Mouse (Mus musculus) urinary bladder, postnatal 36 days (tissue): ENCODE results near the gene Tbc1d17.
"Not testable (repeated sequence)": the region's sequence is repeated elsewhere in the genome, so short reads cannot be mapped to it uniquely, and the experiment has no call there.

Source experiments
- DNase-seq, 2 experiments: peaks; one replicate each; pipeline ENCODE4 v3.0.0; 2022; ENCODE audit warnings: low spot score in 2 of 2, mixed read lengths in 1 of 2

Gene Tbc1d17

DNA sequence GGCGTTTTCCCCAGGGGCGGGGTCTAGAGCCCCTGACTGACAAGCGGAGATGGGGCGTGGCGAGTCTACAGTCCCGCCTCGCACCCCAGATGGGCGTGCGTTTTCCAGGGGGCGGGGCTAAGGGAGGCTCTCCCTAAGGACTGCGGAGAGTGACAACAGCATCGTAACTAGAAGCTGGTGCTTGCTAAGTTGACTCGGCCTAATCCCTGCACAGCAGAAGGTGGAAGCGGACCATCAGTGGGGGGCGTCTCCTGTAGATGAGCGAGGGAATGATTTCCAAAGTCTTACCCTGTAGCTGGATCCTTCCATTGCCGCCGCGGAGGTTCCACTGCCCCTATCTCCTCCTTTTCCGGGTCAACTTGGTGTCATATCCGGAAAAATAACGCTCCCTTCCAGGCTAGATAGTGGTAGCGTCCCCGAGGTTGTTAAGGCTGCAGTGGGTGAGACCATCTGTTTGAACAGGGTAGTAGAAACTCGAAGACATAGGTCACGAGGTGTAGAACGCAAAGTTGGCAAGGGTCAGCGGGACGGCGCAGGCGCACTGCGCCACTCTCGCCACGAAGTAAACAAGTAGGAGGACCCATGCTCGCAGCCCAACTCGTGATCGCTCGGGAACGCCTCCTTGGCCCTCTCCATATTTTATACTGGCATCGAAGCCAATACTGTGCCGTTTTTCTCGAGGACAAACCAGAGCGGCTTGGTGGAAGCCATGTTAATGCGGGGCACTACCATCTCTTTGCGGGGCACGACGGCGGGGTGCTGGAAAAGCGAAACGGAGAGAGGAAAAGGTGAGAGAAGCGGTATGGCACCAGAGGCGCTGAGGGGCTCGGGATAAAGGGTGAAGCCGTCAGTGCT, at the start of gene Tbc1d17, which contains the start of gene Akt1s1:
Gene Tbc1d17, minus strand, starts transcription at position 519 of the 855 bp plus-strand sequence.
Gene Akt1s1, plus strand, starts transcription at position 431 of the 855 bp plus-strand sequence.
- peak; percentile 97 to 99 for DNase-seq

DNA sequence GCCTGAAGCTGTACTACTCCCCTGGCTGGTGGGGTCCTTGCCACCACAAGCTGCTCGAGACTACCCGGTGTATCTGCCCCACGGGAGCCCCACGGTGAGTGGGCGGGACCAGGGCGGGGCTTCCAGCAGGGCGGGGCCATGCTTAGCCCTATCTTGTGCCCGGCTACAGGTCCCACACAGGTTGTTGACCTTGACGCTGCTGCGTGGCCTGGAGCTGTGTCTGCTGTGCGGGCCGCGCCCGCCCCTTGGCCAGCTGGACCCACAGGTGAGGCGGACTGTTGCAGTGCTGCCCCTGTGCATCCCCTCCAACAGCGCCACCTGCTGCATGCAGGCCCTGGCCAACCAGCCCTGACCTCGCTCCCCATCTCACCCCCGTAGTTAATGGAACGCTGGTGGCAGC, 49.7 kb upstream of the Tbc1d17 start:
- DNase-seq: peak in 1 of 2 experiments; percentile 30

DNA sequence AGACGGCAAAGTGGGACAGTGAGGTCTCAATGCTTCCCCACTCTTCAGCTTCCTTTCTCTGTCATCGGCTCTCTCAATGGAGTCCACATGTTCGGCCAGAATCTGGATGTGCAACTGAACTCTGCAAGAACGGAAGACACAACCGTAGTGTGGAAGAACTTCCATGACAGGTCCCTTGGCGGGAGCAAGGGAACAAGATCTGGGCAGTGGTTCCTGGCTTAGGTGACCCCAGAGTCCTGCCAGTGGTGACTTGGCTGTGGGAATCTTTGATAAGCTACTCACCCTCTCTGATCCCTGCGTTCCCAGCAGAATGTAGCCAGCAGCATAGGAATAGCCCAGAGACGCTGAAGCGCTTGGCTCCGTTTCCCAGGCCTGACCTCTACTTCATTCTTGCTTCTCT, 47.6 kb upstream of the Tbc1d17 start:
- DNase-seq: no peak

DNA sequence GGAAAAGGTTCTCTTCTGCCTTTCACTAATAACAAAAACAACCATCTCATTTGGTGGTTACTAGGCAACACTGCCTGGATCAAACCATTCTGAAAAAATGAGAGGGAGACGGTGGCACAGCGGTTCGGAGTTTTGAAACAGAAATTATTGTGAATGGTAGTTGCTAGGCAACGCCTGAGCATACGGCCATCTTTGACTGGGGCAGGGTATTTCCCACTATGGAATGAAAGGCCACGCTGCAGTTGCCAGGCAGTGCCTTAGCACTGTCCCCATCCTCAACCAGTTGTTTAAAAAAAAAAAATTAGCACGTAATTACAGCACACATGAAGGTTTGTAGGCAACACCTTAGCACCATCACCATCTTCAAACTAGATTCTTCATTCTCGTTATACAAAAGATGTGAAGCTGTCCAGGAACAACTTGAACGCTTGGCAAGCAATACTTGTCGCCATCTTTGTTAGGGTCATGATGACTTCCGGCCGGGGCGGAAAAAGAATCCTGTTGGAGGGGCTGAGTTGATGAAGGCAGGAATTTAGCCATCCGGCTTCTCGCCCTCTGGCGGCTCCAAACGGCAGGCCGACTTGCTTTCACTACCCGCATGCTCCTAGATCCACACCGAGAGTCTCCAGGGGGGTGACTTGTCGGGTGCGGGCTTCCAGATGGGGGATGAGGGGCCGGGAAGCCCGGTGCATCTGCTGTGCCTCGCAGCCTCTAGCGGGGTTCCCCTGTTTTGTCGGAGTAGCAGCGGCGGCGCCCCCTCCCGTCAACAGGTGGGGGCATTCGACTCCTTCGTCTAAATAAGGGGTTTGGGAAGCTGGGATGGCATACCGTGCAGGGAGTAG, 46.9 kb upstream of the Tbc1d17 start, which contains the start of gene Fuz:
Gene Fuz, plus strand, starts transcription at position 487 of the 842 bp plus-strand sequence.
- DNase-seq: peak; percentile 87 to 89

DNA sequence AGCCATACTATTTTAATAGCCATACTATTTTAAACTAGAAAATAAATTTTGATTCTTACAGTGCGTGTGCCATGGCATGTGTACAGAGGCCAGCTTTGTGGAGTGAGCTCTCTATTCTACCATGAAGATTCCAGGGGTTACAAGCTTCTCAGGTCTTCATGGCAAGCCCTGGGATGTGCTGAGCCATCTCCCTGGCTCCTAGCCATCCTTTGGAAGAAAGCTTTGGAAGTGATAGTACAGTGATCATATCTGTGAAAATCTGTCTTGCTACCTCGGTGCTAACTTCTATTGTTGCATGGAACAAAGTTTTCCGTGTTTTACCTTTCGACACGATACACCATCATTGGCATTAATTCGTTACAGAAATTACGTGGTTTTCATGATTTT, 46.3 kb upstream of the Tbc1d17 start:
- DNase-seq: no peak

DNA sequence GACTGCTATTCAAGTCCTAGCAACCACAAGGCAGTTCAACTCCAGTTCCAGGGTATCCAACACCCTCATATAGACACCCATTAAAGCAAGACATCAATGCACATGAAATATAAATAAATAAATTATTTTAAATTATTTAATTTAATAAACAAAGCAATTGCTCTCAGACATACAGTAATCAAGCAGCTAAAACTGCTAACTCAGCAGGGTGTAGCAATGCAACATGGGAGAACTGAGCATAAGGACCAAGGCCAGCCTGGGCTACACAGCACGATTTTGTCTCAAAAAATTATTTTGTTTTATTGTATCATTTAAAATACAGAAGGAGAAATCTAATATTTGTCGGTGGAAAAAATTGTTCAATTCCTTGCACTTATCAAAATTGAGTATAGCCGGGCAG, 45.3 kb upstream of the Tbc1d17 start:
- no peak for DNase-seq

DNA sequence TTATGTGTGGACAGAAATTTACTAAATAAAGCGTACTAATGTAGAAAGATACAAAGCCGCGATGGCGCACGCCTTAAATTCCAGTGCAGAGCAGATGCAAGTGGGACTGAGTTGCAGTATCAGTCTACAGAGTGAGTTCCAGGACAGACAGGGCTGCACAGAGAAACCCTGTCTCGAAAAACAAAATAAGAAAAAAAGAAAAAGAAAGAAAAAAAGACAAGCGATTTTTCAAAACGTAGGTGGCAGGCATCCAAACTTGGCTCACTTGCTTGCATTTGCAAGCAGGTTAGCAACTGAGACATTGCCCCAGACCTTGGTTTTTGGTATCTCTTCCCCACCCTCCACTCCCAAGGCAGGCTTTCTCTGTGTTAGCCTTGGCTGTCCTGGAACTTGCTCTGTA, 44.3 kb upstream of the Tbc1d17 start:
- no peak for DNase-seq

DNA sequence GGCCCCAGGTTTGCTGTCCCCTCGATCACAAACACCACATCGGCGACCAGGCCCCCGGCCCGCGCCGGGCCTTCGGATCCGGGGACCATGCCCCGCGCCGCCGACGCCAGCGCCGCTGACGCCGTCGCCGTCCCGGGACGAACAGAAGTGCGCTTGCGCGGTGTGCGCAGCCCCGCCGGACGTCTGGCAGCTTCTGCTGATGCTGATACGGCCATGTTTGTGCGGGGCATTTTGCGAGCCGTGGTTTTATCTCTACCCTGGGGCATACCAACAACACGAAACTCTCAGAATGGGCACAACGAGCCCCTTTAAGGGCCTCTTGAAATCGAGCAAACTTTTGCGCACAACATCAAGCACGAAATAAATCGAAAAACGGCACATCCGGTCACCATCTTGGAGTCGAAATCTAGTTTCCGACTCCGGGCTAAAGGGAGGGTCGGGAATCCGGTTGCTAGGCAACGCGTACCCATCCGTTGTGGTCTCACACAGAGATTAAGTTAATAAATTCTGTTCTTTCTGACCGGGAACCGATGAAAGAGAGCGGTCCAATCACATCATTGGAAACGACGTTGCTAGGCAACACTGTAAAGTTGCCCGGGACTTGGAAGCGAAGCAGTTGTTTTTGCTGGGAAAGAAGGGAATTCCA, 43.5 kb upstream of the Tbc1d17 start, which contains the start of gene Med25:
Gene Med25, minus strand, starts transcription at position 437 of the 646 bp plus-strand sequence.
- DNase-seq: peak; percentile 83 to 86

DNA sequence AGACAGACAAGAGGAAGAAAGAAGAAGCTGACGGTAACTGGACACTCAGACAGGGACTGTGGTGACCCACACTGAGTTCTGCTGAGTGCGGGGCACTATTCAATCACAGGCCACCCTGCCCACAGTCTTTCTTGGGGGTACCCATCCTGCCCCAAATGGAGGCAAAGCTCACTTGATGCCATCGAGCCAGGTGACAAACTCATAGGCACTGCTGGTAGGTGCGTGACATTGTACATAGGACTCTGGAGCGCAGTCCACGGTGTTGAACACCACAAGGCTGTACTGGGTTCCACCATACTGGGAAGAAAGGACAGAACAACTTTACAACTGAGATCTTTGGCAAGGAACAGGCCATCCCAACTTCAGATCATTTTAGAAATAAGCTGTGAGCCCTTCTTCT, 42.7 kb upstream of the Tbc1d17 start:
- no peak for DNase-seq

DNA sequence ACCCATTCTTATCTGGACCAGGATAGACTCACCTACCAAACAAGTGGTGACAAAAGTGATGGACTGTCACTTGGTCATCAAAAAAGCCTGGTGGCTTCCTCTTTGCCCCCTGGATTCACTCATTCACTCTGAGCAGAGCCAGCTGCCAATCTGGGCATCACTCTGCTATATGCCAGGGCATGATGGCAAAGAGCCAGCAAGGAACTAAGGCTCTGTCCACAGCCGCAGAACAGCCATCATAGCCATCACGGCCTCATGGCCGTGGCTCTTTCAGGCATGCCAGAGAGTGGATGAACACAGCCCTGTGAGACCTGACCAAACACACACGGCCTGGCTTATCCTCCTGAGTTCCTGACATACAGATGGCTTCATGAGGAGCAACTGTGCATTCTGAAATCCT, 41.9 kb upstream of the Tbc1d17 start:
- no peak for DNase-seq

DNA sequence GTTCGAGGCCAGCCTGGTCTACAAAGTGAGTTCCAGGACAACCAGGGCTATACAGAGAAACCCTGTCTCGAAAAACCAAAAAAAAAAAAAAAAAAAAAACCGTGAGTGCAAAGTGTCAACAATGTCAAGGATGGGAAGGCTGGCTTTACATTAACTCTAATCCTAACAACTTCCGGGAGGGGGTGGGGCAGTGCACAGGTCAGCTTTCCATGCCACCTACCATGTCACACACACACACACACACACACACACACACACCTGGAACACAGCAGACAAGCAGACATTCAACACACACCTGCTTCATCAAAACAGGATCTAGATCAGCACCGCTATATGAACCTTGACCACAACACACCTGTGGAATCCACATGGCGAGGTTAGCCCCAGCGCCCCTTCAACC, 41.3 kb upstream of the Tbc1d17 start:
- no peak for DNase-seq

DNA sequence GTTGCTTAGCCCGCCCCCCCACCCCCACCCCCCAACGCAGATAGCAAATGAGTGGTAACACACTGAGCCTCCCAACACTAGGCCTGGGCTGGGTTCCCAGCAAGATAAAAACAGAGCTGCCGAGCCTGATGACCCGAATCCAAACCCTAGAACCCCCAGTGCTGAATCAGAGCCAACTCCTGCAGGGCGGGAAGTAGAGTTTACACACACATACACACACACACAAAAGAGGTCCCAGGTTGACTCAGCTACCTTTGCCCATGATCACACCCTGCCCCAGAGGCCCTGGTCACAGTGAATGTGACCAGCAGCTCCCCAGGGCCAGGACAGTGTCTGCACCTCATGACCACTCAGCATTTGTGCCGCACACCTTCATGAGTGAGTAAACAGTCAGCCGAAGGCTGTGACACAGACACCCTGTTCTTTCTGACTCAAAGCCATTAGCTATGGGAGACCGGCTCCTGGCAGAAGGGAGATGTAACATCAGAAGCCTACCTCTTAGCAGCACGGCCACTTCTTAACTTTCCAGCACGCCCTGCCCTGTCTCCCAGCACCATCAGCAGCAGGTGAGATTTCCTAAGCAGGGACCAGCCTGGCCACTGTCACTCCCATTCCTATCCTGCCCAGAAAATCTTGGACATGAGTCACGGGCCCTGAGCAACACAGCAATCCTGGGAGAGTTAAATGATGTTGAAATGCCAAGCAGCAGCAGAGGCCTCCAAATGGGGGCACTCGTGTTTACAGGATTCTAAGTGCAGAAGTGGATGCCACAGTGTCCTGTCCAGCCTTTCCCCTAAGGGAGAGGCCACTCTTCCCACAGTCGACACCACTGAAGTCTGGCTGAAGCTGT, 39.6 kb upstream of the Tbc1d17 start:
- DNase-seq: no peak

DNA sequence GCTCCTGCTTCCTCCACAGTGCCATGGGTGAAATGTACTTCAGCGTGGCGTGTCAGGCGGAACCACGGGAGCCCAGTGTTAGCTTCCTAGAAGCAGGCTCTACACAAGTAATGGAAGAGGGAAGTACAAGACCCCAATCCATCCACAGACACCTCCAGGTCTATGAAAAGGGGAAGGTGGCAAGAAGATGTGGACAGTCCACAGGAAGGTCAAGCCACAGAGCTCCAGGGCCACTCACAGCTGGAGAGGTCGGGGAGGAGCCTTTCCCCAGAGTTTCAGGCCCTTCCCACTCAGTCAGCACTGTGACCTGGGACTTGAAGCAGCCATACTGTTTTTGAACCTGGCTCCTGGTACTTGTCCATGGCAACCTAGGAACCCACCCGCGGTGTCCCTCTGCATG, 38.1 kb upstream of the Tbc1d17 start:
- no peak for DNase-seq

DNA sequence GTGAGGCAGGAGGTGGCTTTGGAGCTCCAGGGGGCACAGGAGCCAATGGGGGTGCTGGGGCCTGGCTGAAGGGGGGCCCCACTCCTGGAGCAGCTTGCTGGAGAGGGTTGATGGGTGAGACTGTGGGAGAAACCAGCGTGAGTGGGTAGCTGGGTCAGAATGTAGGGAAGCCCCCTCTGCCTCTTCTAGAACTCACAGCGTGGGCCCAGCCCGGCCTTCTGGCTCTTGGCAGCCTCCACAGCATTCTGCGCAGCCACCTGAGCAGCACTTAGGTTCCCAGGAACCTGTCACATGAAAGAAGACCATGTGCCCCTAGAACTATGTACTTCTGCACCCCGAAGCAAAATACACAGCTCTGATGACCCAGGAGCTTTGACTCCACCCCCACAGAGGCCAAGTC, 35.8 kb upstream of the Tbc1d17 start:
- no peak for DNase-seq

DNA sequence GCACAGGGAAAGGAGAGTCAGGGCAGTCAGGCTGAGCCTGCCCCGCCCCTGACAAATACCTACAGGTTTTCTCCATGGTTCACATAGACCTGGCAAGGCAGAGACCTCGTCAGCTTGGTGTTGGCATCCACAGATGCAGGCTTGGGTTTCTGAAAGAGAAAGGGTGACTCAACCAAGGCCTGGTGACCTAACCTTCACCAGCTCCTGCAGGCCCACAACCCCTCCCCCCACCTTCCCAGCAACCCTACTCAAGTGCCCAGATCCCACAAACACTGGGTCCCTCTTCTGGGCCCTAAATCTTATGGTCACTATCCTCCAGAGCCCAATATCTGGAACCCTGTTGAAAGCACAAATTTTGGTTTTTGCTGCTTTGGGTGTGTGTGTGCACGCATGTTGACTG, 34.2 kb upstream of the Tbc1d17 start:
- no peak for DNase-seq

DNA sequence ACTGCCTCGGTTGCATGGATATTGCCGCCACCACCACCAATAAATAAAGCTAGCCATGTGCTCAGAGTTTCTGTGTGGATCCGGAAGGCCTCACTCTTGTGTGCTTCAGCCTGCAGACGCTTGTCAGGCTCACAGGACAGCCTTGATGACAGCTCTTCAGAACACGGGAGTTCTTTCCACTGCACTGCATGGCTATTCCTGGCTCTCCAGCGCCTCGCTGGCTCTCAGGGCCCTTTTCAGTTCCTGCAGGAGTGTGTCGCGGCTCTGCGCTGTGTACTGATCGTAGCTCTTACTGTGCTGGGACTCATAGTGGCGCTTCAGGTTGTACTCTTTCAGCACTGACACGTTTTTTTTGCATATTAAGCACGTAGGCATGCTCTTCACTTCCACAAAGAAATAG, 29.0 kb upstream of the Tbc1d17 start:
- no peak for DNase-seq

DNA sequence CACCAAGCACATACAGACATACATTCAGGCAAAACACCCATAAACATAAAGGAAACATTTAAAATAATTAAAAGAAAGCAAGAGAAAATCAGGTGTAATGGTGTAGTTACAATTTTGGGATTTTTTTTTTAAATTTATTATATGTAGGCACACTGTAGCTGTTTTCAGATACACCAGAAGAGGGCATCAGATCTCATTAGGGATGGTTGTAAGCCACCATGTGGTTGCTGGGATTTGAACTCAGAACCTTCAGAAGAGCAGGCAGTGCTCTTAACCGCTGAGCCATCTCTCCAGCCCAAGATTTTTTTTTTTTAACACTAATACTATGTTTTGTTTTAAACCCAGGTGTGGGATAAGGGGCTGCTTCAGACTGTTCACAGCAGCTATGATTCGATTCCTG, 22.9 kb upstream of the Tbc1d17 start:
- DNase-seq: not testable (repeated sequence)

DNA sequence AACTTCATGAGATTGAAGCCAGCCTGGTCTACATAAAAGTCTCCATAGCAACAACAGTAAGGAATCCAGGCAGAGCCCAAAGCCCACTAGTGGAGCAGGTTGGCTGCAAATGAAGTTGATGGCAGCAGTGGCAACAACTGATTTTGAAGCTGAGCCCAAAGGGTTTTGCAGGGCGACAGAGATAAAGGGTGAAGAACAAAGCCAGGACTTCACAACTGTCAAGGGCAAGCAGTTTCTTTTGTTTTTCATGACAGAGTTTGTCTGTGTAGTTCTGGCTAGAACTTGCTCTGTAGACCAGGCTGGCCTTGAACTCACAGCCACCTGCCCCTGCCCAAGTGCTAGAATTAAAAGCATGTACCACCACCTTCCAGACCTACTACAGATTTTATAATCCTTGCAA, 22.3 kb upstream of the Tbc1d17 start:
- no peak for DNase-seq

DNA sequence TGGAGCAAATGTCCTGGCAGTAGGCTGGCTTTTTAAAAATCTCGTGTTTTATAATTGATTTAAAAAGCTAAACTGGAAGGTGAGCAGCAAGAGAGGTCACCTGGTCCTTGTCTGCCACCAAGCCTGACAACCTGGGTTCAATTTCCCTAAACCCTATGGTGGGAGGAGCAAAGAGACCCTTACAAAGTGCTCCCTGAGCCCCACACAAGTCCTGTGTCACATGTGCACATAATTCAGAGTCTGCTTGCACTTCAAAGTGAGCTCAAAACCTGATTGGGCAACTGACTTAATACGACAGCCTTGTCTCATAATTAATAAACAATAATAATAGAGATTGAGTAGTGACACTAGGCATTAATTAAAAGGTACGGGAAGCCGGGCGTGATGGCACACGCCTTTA, 21.7 kb upstream of the Tbc1d17 start:
- no peak for DNase-seq

DNA sequence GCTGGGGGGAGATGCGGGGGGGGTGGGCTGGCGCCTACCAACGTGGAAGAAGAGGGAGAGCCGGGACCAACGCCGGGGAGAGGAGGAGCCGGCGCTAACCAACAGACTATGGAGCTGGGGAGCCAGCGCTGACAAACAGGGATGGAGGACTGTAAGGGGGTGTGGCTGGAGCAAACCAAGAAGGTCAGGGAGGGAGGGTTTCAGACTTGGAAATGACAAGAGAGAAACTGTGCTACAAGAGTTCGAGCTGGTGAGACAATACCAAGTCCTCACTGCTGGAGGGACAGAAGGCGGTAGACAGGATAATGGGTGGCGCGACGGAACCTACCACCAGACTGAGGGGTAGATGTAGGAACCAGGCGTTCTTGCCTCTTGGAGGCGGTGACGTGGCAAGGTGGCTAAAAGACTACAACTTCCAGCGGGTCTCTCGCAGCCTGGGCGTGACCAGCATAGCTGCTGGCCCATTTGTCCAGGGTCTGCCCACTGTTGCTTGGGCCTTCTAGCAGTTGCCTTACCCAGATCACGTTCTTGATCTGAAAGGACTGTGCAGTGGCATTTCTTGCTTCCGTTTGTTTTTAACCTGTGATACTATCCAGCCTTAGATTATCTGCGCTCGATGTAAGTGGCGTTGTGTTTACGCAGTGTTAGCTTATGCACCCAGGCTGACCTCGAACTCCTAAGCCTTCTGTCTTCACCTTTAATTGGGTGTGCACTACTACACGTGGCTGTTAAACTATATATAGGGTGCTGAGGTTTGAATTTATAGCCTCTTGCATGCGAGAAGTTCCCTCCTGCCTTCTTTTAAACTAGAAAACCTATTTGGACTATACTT, 21.0 kb upstream of the Tbc1d17 start, which contains the start of gene Ptov1:
Gene Ptov1, minus strand, starts transcription at position 92 of the 832 bp plus-strand sequence.
- DNase-seq: peak; percentile 86 to 91
